Mouse (Mus musculus): ENCODE results near the gene Gas2l1. TPM values are rescaled to one million over a fixed set of nuclear protein-coding genes. Genes with fewer than 3 reads are reported as not detected.
A peak's percentile ranks its signal among the peaks of the same experiment; 100 is the strongest.

The Gas2l1 gene
- polyA plus RNA-seq, 1 experiment from 2014 or later: 14.4 TPM

DNA sequence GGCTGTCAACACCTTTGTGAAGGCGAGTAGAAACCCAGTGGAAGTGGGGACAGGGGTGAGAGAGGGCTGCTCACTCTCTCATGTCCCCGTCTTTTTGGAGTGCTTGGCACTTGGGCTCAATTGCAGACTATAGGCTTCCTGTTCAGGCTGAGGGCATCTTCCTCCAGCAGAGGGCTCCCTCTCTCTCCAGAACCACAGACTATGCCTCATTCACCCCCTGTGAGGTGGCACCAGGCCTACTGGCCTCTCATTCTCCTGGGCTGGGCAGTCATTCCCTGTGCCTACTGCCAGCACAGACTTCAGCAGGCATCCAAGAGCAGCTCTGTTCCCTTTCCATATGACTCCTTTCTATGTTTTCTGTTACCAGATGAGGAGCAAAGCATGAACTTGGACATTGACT lies 49.4 kb downstream of the Gas2l1 start:
- H3K4me1 ChIP-seq (ENCODE audit: control insufficient read depth, insufficient read depth, low read length): no peaks in the 10 kb centered on the region
- ATAC-seq (no peak), DNase-seq (ENCODE audit: low spot score) (peak; percentile 59)
- H3K4me2 ChIP-seq (ENCODE audit: low read length): no peak overlapping the region
- H3K9me3 ChIP-seq (replicated peaks; ENCODE audit: control insufficient read depth, low read length): no peaks in the 10 kb centered on the region
- no peak overlapping the region for H3K27ac ChIP-seq (ENCODE audit: low read depth, low read length)
- no peaks in the 10 kb centered on the region for H3K27me3 ChIP-seq (replicated peaks; ENCODE audit: control insufficient read depth, insufficient read depth, low read length)
- no peak overlapping the region for H3K4me3 ChIP-seq (ENCODE audit: low read depth, low read length)
- H3K36me3 ChIP-seq (ENCODE audit: control insufficient read depth, insufficient read depth, low read length): peaks cover 76% of the 10 kb centered on the region
- 64% methylated on average over 2 of the region's 2 CpGs for WGBS
- no peak overlapping the region for H3K9ac ChIP-seq (ENCODE audit: low read length)

DNA sequence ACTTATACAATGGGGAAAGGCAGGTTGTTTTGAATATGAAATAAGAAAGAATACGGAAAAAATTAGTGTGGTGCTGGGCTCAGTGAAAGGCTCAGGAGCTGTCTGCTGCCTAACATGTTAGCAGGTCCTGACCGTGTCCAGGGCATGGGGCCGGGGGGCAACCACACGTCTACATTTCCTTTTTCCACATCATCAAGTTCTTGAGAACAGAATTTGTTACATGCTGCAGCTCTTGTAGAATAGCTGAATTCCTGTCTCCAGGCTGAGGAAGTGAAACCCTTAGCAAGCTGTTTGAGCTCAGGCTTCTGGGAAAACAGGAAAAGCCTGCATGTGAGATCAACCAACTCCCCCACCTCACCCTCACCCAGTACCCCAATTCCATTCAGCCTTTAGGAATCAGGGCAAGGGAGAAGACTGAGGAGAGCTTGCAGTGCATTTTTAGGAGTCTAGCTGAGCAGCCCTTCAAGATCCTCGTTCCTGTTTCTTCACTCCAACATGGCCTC lies 52.9 kb downstream of the Gas2l1 start:
- no peak overlapping the region for H3K27ac ChIP-seq (ENCODE audit: low read depth, low read length)
- H3K9me3 ChIP-seq (replicated peaks; ENCODE audit: control insufficient read depth, low read length): no peaks in the 10 kb centered on the region
- no peaks in the 10 kb centered on the region for H3K4me1 ChIP-seq (ENCODE audit: control insufficient read depth, insufficient read depth, low read length)
- H3K4me3 ChIP-seq (ENCODE audit: low read depth, low read length): no peak overlapping the region
- H3K27me3 ChIP-seq (replicated peaks; ENCODE audit: control insufficient read depth, insufficient read depth, low read length): no peaks in the 10 kb centered on the region
- no peak overlapping the region for H3K4me2 ChIP-seq (ENCODE audit: low read length)
- H3K9ac ChIP-seq (ENCODE audit: low read length): no peak overlapping the region
- peaks cover 61% of the 10 kb centered on the region for H3K36me3 ChIP-seq (ENCODE audit: control insufficient read depth, insufficient read depth, low read length)
- no peak for ATAC-seq
- 91% methylated on average over 5 of the region's 5 CpGs for WGBS
- no peak for DNase-seq (ENCODE audit: low spot score)

DNA sequence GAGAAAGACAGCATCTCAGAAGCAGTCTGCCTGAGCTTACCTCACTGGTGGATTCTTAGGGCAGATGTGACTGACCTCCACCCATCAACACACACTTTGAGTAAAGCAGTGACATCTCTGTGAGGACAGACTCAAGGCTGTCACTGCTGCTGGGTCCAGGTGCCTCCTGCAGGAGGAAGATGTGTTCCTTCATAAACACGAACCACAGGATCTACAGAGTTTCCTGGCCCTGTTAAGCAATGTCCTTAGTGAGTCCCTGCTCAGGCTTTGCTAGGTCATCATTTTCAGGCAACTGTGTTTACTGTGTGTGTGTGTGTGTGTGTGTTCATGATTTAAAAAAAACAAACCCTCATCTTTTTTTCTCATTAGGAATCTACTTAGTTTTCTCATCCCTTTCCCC lies 53.6 kb downstream of the Gas2l1 start:
- no peaks in the 10 kb centered on the region for H3K9me3 ChIP-seq (replicated peaks; ENCODE audit: control insufficient read depth, low read length)
- H3K4me1 ChIP-seq (ENCODE audit: control insufficient read depth, insufficient read depth, low read length): no peaks in the 10 kb centered on the region
- no peak overlapping the region for H3K4me3 ChIP-seq (ENCODE audit: low read depth, low read length)
- WGBS: 70% methylated on average over 1 of the region's 1 CpGs
- no peaks in the 10 kb centered on the region for H3K27me3 ChIP-seq (replicated peaks; ENCODE audit: control insufficient read depth, insufficient read depth, low read length)
- no peak overlapping the region for H3K27ac ChIP-seq (ENCODE audit: low read depth, low read length)
- DNase-seq (ENCODE audit: low spot score): no peak
- ATAC-seq: no peak
- H3K9ac ChIP-seq (ENCODE audit: low read length): no peak overlapping the region
- H3K4me2 ChIP-seq (ENCODE audit: low read length): no peak overlapping the region
- peaks cover 54% of the 10 kb centered on the region for H3K36me3 ChIP-seq (ENCODE audit: control insufficient read depth, insufficient read depth, low read length)

DNA sequence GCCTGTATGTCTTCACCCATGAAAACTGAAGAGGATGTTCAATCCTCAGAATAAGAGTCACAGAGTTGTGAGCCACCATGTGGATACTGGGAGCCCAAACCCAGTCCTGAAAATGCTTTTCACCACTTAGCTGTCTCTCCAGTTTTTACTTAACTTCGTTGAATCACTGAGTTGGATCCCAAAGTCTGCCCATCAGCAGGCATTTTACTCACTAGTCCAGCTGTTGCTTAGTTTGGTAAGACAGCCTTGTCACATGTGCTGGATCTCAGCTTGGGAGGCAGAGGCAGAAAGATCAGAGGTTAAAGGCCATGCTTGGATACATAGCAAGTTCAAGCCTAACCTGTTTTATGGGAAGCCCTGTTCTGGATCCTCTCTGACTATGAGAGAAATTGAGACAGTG lies 54.9 kb downstream of the Gas2l1 start:
- H3K4me1 ChIP-seq (ENCODE audit: control insufficient read depth, insufficient read depth, low read length): no peaks in the 10 kb centered on the region
- H3K9ac ChIP-seq (ENCODE audit: low read length): no peak overlapping the region
- ATAC-seq (no peak), DNase-seq (ENCODE audit: low spot score) (no peak)
- 92% methylated on average over 1 of the region's 1 CpGs for WGBS
- no peaks in the 10 kb centered on the region for H3K9me3 ChIP-seq (replicated peaks; ENCODE audit: control insufficient read depth, low read length)
- no peak overlapping the region for H3K4me3 ChIP-seq (ENCODE audit: low read depth, low read length)
- H3K36me3 ChIP-seq (ENCODE audit: control insufficient read depth, insufficient read depth, low read length): peaks cover 43% of the 10 kb centered on the region
- no peak overlapping the region for H3K27ac ChIP-seq (ENCODE audit: low read depth, low read length)
- H3K4me2 ChIP-seq (ENCODE audit: low read length): no peak overlapping the region
- H3K27me3 ChIP-seq (replicated peaks; ENCODE audit: control insufficient read depth, insufficient read depth, low read length): no peaks in the 10 kb centered on the region

DNA sequence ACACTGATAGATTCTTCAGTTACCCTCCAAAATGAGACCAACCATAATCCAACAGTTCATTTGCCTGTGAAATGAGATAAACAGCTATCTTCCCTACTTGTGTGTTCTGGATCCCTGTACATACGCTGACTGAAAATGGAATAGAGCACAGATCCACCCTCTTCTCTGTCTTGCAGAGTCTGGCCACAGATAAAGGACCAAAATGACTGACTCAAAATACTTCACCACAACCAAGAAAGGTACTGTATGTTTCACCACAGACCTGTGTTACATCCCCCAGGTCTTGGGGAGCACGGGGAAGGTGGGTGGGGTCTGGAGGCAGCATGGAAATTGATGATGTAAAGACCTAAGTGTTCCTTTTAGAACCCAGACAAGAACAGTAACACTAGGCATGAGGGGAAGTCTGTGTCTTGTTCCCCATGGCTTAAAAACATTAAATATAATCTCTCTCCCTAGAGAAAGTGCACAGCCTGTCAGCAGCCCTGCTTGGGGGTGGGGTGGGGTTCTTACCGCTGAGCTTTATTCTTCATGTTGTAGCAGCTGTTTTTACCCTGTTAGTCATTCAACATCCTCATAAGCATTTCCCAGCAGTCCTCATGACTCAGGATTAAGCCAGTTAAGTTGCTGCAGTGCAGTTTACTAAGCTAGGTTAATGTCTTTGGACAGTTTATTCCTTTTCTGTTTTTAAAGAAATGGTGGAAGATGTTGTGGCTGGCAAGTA lies 55.6 kb downstream of the Gas2l1 start:
- Histone ChIP-seq H3K27ac (ENCODE audit: low read depth, low read length) (no peak overlapping the region), H3K4me2 (ENCODE audit: low read length) (no peak overlapping the region), H3K9me3 (replicated peaks; ENCODE audit: control insufficient read depth, low read length) (no peaks in the 10 kb centered on the region), H3K9ac (ENCODE audit: low read length) (no peak overlapping the region), H3K36me3 (ENCODE audit: control insufficient read depth, insufficient read depth, low read length) (peaks cover 38% of the 10 kb centered on the region), H3K4me3 (ENCODE audit: low read depth, low read length) (no peak overlapping the region), H3K4me1 (ENCODE audit: control insufficient read depth, insufficient read depth, low read length) (no peaks in the 10 kb centered on the region), H3K27me3 (replicated peaks; ENCODE audit: control insufficient read depth, insufficient read depth, low read length) (no peaks in the 10 kb centered on the region)
- DNase-seq (ENCODE audit: low spot score) (no peak), ATAC-seq (no peak)
- WGBS: 92% methylated on average over 3 of the region's 3 CpGs

DNA sequence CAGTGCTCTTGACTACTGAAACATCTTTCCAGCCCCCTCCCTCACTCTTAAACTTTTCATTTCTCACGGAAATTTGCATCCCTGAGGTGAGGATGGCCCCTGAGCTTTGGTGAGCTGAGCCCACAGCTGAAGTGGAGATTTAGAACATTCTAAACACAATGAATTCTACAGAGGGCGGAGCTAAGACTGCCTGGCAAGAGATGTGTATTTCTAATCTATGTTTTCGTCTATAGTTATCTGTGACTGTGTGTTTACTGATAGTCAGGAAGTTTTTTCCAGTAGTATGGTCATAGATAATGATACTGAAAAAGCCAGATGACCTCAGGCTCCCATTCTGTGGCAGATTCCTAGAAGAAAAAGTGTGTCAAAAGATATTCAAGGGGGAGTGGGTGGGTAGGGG lies 56.3 kb downstream of the Gas2l1 start:
- H3K9ac ChIP-seq (ENCODE audit: low read length): no peak overlapping the region
- no peak overlapping the region for H3K4me2 ChIP-seq (ENCODE audit: low read length)
- H3K27me3 ChIP-seq (replicated peaks; ENCODE audit: control insufficient read depth, insufficient read depth, low read length): no peaks in the 10 kb centered on the region
- H3K4me3 ChIP-seq (ENCODE audit: low read depth, low read length): no peak overlapping the region
- ATAC-seq: no peak
- H3K27ac ChIP-seq (ENCODE audit: low read depth, low read length): no peak overlapping the region
- no peaks in the 10 kb centered on the region for H3K4me1 ChIP-seq (ENCODE audit: control insufficient read depth, insufficient read depth, low read length)
- no peak for DNase-seq (ENCODE audit: low spot score)
- H3K36me3 ChIP-seq (ENCODE audit: control insufficient read depth, insufficient read depth, low read length): peaks cover 31% of the 10 kb centered on the region
- WGBS: 76% methylated on average over 3 of the region's 3 CpGs
- H3K9me3 ChIP-seq (replicated peaks; ENCODE audit: control insufficient read depth, low read length): no peaks in the 10 kb centered on the region

DNA sequence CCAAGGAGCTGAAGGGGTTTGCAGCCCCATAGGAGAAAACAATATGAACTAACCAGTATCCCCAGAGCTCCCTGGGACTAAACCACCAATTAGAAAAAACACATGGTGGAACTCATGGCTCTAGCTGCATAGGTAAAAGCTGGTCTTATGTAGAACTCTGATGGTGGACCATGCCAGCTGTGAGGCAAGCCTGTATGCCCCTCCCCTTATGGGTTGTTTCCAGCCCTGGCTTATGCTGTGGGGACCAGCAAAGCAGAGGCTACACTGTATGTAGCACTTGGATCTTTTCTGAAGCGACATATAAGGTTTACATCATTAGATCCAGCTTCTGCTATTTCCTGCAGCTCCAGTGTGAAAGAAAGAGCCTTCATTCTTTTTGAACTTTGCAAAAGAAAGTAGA lies 57.9 kb downstream of the Gas2l1 start:
- Histone ChIP-seq H3K4me2 (ENCODE audit: low read length) (no peak overlapping the region), H3K9me3 (replicated peaks; ENCODE audit: control insufficient read depth, low read length) (no peaks in the 10 kb centered on the region), H3K27me3 (replicated peaks; ENCODE audit: control insufficient read depth, insufficient read depth, low read length) (no peaks in the 10 kb centered on the region), H3K9ac (ENCODE audit: low read length) (no peak overlapping the region), H3K4me3 (ENCODE audit: low read depth, low read length) (no peak overlapping the region), H3K27ac (ENCODE audit: low read depth, low read length) (no peak overlapping the region), H3K4me1 (ENCODE audit: control insufficient read depth, insufficient read depth, low read length) (no peaks in the 10 kb centered on the region), H3K36me3 (ENCODE audit: control insufficient read depth, insufficient read depth, low read length) (peaks cover 30% of the 10 kb centered on the region; the same call in 1 of the 2 replicates)
- 90% methylated on average over 1 of the region's 1 CpGs for WGBS
- ATAC-seq (no peak), DNase-seq (ENCODE audit: low spot score) (no peak)

DNA sequence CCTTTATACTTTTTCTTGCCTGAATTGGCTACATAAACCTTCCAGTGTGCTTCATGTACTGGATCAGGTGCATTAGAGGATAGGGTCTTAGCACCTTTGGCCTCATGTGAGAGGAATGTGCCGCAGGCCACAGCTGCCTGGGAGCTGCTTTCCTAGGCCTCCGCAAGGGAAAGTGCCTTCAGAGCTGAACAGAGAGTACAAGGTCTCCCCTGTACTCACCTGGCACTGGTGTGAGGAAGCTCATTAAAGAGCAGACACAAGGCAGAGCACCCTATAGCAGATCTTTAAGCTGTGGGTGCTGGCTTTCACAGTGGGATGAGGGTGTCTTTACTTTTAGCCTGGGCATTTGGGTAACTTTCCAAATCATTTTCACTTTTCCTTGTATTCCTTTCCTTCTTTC lies 59.6 kb downstream of the Gas2l1 start:
- 93% methylated on average over 2 of the region's 2 CpGs for WGBS
- ATAC-seq (no peak), DNase-seq (ENCODE audit: low spot score) (no peak)
- Histone ChIP-seq H3K4me1 (ENCODE audit: control insufficient read depth, insufficient read depth, low read length) (no peaks in the 10 kb centered on the region), H3K4me3 (ENCODE audit: low read depth, low read length) (no peak overlapping the region), H3K9ac (ENCODE audit: low read length) (no peak overlapping the region), H3K27ac (ENCODE audit: low read depth, low read length) (no peak overlapping the region), H3K9me3 (replicated peaks; ENCODE audit: control insufficient read depth, low read length) (no peaks in the 10 kb centered on the region), H3K36me3 (ENCODE audit: control insufficient read depth, insufficient read depth, low read length) (peaks cover 32% of the 10 kb centered on the region; the same call in 1 of the 2 replicates), H3K27me3 (replicated peaks; ENCODE audit: control insufficient read depth, insufficient read depth, low read length) (no peaks in the 10 kb centered on the region), H3K4me2 (ENCODE audit: low read length) (no peak overlapping the region)
